Mouse (Mus musculus) heart, postnatal 0 days (tissue): ENCODE data around the gene Lrrn2. TPM values are rescaled to one million over a fixed set of nuclear protein-coding genes. Genes with fewer than 3 reads are reported as not detected.

Experiments used
- ATAC-seq: fragments of 200-750 bp; cut with Nextera tagmentation; 2 replicates; pipeline ENCODE4 v1.8.0; 2017; ENCODE audit warnings: low read depth, moderate number of reproducible peaks, moderate library complexity; ENCODE audit not compliant: insufficient read depth
- DNase-seq: peaks from one replicate; pipeline ENCODE4 v3.0.0-alpha.2; 2016; ENCODE audit warnings: low spot score
- H3K27ac ChIP-seq: fragments of 300-500 bp; sonication (generic); 2 replicates; pipeline ENCODE4 v1.5.1; 2014; ENCODE audit warnings: low read depth, mild to moderate bottlenecking
- H3K27me3 ChIP-seq: fragments of 300-500 bp; sonication (generic); 2 replicates; pipeline ENCODE4 v1.6.1; 2014; ENCODE audit warnings: low read length, mixed read lengths; ENCODE audit not compliant: control insufficient read depth, insufficient read depth
- H3K36me3 ChIP-seq: fragments of 300-500 bp; sonication (generic); replicated peaks from 2 replicates; pipeline ENCODE4 v1.6.1; 2014; ENCODE audit warnings: low read length, mixed read lengths; ENCODE audit not compliant: control insufficient read depth, insufficient read depth
- H3K4me1 ChIP-seq: fragments of 300-500 bp; sonication (generic); 2 replicates; pipeline ENCODE4 v1.6.1; 2014; ENCODE audit warnings: antibody characterized with exemption; ENCODE audit not compliant: control insufficient read depth, insufficient read depth
- H3K4me2 ChIP-seq: fragments of 300-500 bp; sonication (generic); 2 replicates; pipeline ENCODE4 v1.6.1; 2014; ENCODE audit warnings: low read depth, mild to moderate bottlenecking, low read length, moderate library complexity
- H3K4me3 ChIP-seq: fragments of 300-500 bp; sonication (generic); 2 replicates; pipeline ENCODE4 v1.5.1; 2014; ENCODE audit warnings: low read depth, low read length
- H3K9ac ChIP-seq: fragments of 300-500 bp; sonication (generic); replicated peaks from 2 replicates; pipeline ENCODE4 v1.6.1; 2014; ENCODE audit warnings: low read depth, low read length, mixed read lengths
- H3K9me3 ChIP-seq: fragments of 300-500 bp; sonication (generic); replicated peaks from 2 replicates; pipeline ENCODE4 v1.6.1; 2016; ENCODE audit warnings: low read length; ENCODE audit not compliant: control insufficient read depth
- CTCF ChIP-seq: IDR thresholded peaks from 2 replicates; pipeline ENCODE4 v1.5.1; 2016; ENCODE audit warnings: antibody characterized with exemption, control low read depth, low read depth
- EP300 ChIP-seq: IDR thresholded peaks from 2 replicates; pipeline ENCODE4 v1.6.1; 2016; ENCODE audit warnings: antibody characterized with exemption, low read depth
- WGBS: fragments of 180-500 bp; shearing (Covaris S2); extraction: QIAGEN DNeasy Blood & Tissue Kit; methylation state at CpG from one replicate; pipeline ENCODE4 v1.1.7; 2014; 5-methylcytosine and 5-hydroxymethylcytosine counted together
- polyA plus RNA-seq: library from polyadenylated mRNA; unstranded; fragments of >200 nt; fragmentation: Nextera tagmentation; extraction: Ambion mirVana; gene quantifications from 2 replicates; pipeline ENCODE4 v1.2.1, GENCODE M21; 2015
- total RNA-seq: library from RNA; depleted of rRNA; stranded (reverse); fragments of >200 nt; gene quantifications from 2 replicates; pipeline ENCODE4 v1.2.3, GENCODE M21; 2014; ENCODE audit warnings: low replicate concordance

Lrrn2 gene
- total and polyA plus RNA-seq, 2 experiments from 2014 or later = 5.0 to 7.0 TPM

DNA sequence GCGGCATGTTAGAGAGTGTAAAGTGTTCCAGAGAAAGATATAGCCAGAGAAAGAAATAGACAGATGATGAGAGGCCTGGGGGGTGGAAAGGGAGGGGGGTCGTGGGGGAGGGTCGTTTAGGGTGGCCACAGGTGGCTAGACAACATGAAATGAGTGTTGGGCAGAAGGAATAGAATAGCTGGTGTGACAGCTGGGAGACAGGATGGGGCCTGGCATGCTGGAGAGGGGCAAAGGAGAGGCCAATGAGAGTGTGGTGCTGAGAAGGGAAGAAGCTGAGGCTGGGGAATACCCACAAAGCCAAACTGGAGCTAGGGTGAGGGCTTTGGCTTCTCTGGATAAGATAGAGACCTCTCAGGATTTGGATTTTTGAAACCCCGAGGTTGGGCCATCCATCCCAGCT, 6.6 kb downstream of the Lrrn2 start:
- Histone ChIP-seq H3K4me3 (no peak overlapping the region), H3K4me2 (no peak overlapping the region), H3K9ac (no peak overlapping the region), H3K27me3 (peaks cover 15% of the 10 kb centered on the region), H3K4me1 (0 out of 2 replicates have a peak, but pooled peaks cover 2% of the 10 kb centered on the region), H3K27ac (no peak overlapping the region), H3K9me3 (no peaks in the 10 kb centered on the region), H3K36me3 (no peaks in the 10 kb centered on the region)
- TF ChIP-seq CTCF (no peak), EP300 (no peak)
- ATAC-seq = no peak
- WGBS = 59% methylated on average over 4 of the region's 4 CpGs
- no peak for DNase-seq

- no peak overlapping the region for H3K27ac ChIP-seq
- H3K4me2 ChIP-seq = no peak overlapping the region
- H3K4me3 ChIP-seq = no peak overlapping the region
- H3K4me1 ChIP-seq = peaks cover 7% of the 10 kb centered on the region
- no peak for DNase-seq
- WGBS = 70% methylated on average over 4 of the region's 4 CpGs
- no peak for ATAC-seq
- H3K9ac ChIP-seq = no peak overlapping the region
- H3K9me3 ChIP-seq = no peaks in the 10 kb centered on the region
- TF ChIP-seq EP300 (no peak), CTCF (no peak)
- peaks cover 4% of the 10 kb centered on the region; the same call in 1 of the 2 replicates for H3K27me3 ChIP-seq
- H3K36me3 ChIP-seq = no peaks in the 10 kb centered on the region
Measured at GRCm38 (mm10) chr1:132888811-132889210, 8.7 kb downstream of the Lrrn2 start.

DNA sequence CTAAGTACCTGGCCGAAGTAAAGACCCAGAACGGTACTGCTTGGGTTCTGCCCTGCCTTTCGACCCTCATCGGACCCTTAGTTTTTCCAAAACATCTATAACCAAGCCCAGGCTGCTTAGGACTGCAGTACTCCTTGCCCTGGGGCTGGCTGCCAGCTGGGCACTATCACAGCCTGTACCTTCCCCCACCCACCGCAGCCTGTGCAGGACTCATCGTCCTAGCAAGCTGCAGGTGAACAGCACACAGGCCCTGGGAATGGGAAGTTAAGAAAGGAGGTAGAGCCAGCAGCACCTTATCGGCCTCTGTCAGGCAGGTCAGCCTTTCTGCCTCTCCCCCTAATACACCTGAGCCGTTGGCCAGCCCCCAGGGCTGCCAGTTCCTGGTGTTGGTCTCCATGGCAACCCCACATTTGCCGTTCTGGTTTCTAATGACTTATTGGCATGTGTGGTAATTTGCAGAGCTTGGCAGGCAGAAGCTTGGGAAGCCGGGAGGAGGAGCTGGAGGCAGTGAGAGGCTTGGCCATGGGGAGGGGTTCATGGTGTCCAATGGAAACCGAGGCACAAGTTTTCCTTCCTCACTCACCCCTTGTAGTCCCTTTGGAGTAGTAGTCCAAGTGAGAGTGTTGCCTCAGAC, 10.2 kb downstream of the Lrrn2 start:
- H3K4me2 ChIP-seq = no peak overlapping the region
- H3K27me3 ChIP-seq = peaks cover 4% of the 10 kb centered on the region; the same call in 1 of the 2 replicates
- H3K9ac ChIP-seq = no peak overlapping the region
- no peak overlapping the region for H3K4me3 ChIP-seq
- no peaks in the 10 kb centered on the region for H3K9me3 ChIP-seq
- peaks cover 9% of the 10 kb centered on the region for H3K4me1 ChIP-seq
- DNase-seq (no peak), ATAC-seq (no peak)
- 70% methylated on average over 11 of the region's 11 CpGs for WGBS
- H3K36me3 ChIP-seq = no peaks in the 10 kb centered on the region
- no peak overlapping the region for H3K27ac ChIP-seq
- no peak for TF ChIP-seq EP300
- TF ChIP-seq CTCF = no peak

DNA sequence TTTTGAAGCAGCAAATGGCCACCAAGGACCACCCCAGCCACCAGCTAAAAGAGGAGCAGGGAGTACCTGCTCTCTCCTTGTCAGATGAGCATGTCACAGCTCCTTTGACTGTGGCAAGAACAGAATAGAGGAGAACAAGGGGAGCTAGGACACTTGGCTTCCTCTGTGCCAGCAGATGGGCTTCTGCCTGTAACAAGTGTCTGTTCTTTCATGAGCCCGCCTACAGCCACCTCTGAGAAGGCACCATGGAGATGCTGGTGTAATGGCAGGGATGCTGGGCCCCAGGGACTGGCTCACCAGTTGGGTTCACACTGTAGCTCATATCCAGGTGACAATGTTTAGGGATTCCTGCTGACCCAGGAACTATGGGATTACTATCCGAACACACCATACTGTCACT, 12.0 kb downstream of the Lrrn2 start:
- H3K9ac ChIP-seq = no peak overlapping the region
- H3K9me3 ChIP-seq = no peaks in the 10 kb centered on the region
- H3K4me2 ChIP-seq = no peak overlapping the region
- TF ChIP-seq CTCF = no peak
- TF ChIP-seq EP300 = no peak
- H3K4me3 ChIP-seq = no peak overlapping the region
- H3K36me3 ChIP-seq = no peaks in the 10 kb centered on the region
- H3K27me3 ChIP-seq = peaks cover 4% of the 10 kb centered on the region; the same call in 1 of the 2 replicates
- peaks cover 9% of the 10 kb centered on the region for H3K4me1 ChIP-seq
- ATAC-seq = no peak
- DNase-seq = no peak
- H3K27ac ChIP-seq = no peak overlapping the region
- 71% methylated on average over 2 of the region's 2 CpGs for WGBS

DNA sequence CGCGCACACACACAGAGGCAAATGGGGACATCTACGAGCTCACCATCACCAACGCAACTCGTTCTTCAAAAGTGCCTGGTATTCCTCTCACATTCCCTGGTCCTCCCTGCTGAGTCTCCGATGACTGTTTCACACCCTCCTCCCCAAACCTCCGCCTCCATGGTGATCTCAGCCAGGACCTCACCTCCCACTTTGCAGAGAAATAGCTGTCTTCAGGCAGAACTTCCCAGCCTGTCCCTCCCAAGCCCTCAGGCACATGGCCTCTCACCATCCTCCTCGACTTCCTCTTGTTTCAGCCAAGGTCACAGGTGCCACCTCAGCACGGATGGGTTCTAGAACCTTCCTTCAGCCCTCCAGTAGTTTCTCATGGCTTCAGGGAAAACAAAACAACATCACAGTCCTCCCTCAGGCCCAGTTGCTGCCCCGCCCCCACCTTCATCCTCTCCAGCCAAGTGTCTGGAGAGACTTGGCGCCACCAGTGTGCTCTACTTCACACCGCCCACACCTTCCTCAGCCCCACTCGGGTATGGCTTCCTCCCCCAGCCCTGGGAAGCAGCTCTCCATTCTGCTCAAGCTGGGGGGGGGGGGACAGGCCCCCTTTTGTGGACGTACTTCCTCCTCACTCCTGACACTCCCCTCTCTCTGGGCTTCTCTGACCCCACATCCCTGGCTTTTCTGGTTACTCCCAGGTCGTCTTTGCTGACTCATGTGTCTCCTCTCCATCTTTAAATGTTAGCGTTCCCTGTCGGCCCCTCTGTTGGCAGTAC, 13.4 kb downstream of the Lrrn2 start:
- H3K9ac ChIP-seq = no peak overlapping the region
- no peak for DNase-seq
- TF ChIP-seq CTCF = no peak
- TF ChIP-seq EP300 = no peak
- no peak overlapping the region for H3K4me2 ChIP-seq
- H3K27me3 ChIP-seq = no peaks in the 10 kb centered on the region; the same call in 1 of the 2 replicates
- H3K36me3 ChIP-seq = no peaks in the 10 kb centered on the region
- H3K9me3 ChIP-seq = no peaks in the 10 kb centered on the region
- peaks cover 9% of the 10 kb centered on the region for H3K4me1 ChIP-seq
- H3K27ac ChIP-seq = no peak overlapping the region
- H3K4me3 ChIP-seq = no peak overlapping the region
- WGBS = 49% methylated on average over 17 of the region's 17 CpGs
- peak; percentile 60 for ATAC-seq
